Mouse (Mus musculus) limb, embryonic 13.5 days (tissue): ENCODE results near the gene Nsmf. TPM values are rescaled to one million over a fixed set of nuclear protein-coding genes. Genes with fewer than 3 reads are reported as not detected.

Experiments
- ATAC-seq: fragments of 200-750 bp; cut with Nextera tagmentation; 2 replicates; pipeline ENCODE4 v1.8.0; 2017; ENCODE audit warnings: low read depth, moderate number of reproducible peaks, moderate TSS enrichment; ENCODE audit not compliant: low FRiP score
- H3K27ac ChIP-seq: fragments of 300-500 bp; sonication (generic); 2 replicates; pipeline ENCODE4 v1.5.1; 2015; ENCODE audit warnings: inconsistent platforms, mild to moderate bottlenecking, moderate library complexity
- H3K27me3 ChIP-seq: fragments of 300-500 bp; sonication (generic); 2 replicates; pipeline ENCODE4 v1.6.1; 2015; ENCODE audit warnings: mild to moderate bottlenecking, inconsistent platforms
- H3K36me3 ChIP-seq: fragments of 300-500 bp; sonication (generic); 2 replicates; pipeline ENCODE4 v1.6.1; 2015; ENCODE audit warnings: inconsistent platforms, mild to moderate bottlenecking, moderate library complexity
- H3K4me1 ChIP-seq: fragments of 300-500 bp; sonication (generic); 2 replicates; pipeline ENCODE4 v1.6.1; 2015; ENCODE audit warnings: inconsistent platforms
- H3K4me2 ChIP-seq: fragments of 300-500 bp; sonication (generic); replicated peaks from 2 replicates; pipeline ENCODE4 v1.6.1; 2015; ENCODE audit warnings: inconsistent platforms, mild to moderate bottlenecking, moderate library complexity
- H3K4me3 ChIP-seq: fragments of 300-500 bp; sonication (generic); 2 replicates; pipeline ENCODE4 v1.5.1; 2015; ENCODE audit warnings: moderate library complexity, mild to moderate bottlenecking, inconsistent platforms
- H3K9ac ChIP-seq: fragments of 300-500 bp; sonication (generic); 2 replicates; pipeline ENCODE4 v1.6.1; 2015; ENCODE audit warnings: mild to moderate bottlenecking, inconsistent platforms
- H3K9me3 ChIP-seq: fragments of 300-500 bp; sonication (generic); 2 replicates; pipeline ENCODE4 v1.6.1; 2016; ENCODE audit warnings: inconsistent platforms
- WGBS: fragments of 180-500 bp; shearing (Covaris S2); methylation state at CpG from one replicate; pipeline ENCODE4 v1.1.7; 2015; 5-methylcytosine and 5-hydroxymethylcytosine counted together
- polyA plus RNA-seq: library from polyadenylated mRNA; unstranded; fragments of >200 nt; fragmentation: Nextera tagmentation; extraction: Ambion mirVana; gene quantifications from 2 replicates; pipeline ENCODE4 v1.2.1, GENCODE M21; 2015

Nsmf gene
- polyA plus RNA-seq, result 75.9 and 82.9 TPM in 2 replicates

- Histone ChIP-seq H3K27me3 (no peaks in the 10 kb centered on the region), H3K4me1 (peaks cover 11% of the 10 kb centered on the region), H3K4me3 (peak within 1 kb of the TSS; percentile 78), H3K9ac (peak within 1 kb of the TSS; percentile 84), H3K36me3 (peaks cover 37% of the 10 kb centered on the region), H3K27ac (no peak within 1 kb of the TSS), H3K4me2 (peak within 1 kb of the TSS; percentile 79), H3K9me3 (no peaks in the 10 kb centered on the region)
- 6% methylated on average over 47 of the region's 47 CpGs for WGBS
- peak; percentile 88 for ATAC-seq
These were observed at the start of gene Nsmf for GRCm38 (mm10) chr2:25054221-25055067. Gene Nsmf (plus strand): TSS chr2:25054355.

- no peak overlapping the region for H3K9ac ChIP-seq
- no peak for ATAC-seq
These were observed 47.4 kb upstream of the Nsmf start for GRCm38 (mm10) chr2:25006767-25007166.

GRCm38 (mm10) chr2:25008250-25008649 lies 45.9 kb upstream of the Nsmf start:
- Histone ChIP-seq H3K4me1 (no peaks in the 10 kb centered on the region), H3K4me2 (no peak overlapping the region), H3K36me3 (no peaks in the 10 kb centered on the region), H3K27ac (no peak overlapping the region), H3K27me3 (no peaks in the 10 kb centered on the region), H3K9ac (no peak overlapping the region), H3K4me3 (no peak overlapping the region), H3K9me3 (no peaks in the 10 kb centered on the region)
- no peak for ATAC-seq

More at GRCm38 (mm10) chr2:25006767-25007166, 47.4 kb upstream of the Nsmf start:
- WGBS, result 85% methylated on average over 1 of the region's 1 CpGs
- no peaks in the 10 kb centered on the region for H3K27me3 ChIP-seq
- H3K27ac ChIP-seq, result no peak overlapping the region
- no peaks in the 10 kb centered on the region for H3K36me3 ChIP-seq
- H3K9me3 ChIP-seq, result no peaks in the 10 kb centered on the region
- H3K4me3 ChIP-seq, result no peak overlapping the region
- H3K4me1 ChIP-seq, result no peaks in the 10 kb centered on the region
- no peak overlapping the region for H3K4me2 ChIP-seq

GRCm38 (mm10) chr2:25022678-25023077 lies 31.5 kb upstream of the Nsmf start:
- no peaks in the 10 kb centered on the region for H3K36me3 ChIP-seq
- H3K9ac ChIP-seq, result no peak overlapping the region
- H3K9me3 ChIP-seq, result no peaks in the 10 kb centered on the region
- no peak overlapping the region for H3K4me3 ChIP-seq
- no peak for ATAC-seq
- H3K27ac ChIP-seq, result no peak overlapping the region
- H3K4me2 ChIP-seq, result no peak overlapping the region
- WGBS, result 87% methylated on average over 1 of the region's 1 CpGs
- no peaks in the 10 kb centered on the region for H3K4me1 ChIP-seq
- no peaks in the 10 kb centered on the region for H3K27me3 ChIP-seq

GRCm38 (mm10) chr2:25025109-25025508 lies 29.0 kb upstream of the Nsmf start:
- Histone ChIP-seq H3K27ac (no peak overlapping the region), H3K27me3 (no peaks in the 10 kb centered on the region), H3K4me1 (no peaks in the 10 kb centered on the region), H3K9me3 (no peaks in the 10 kb centered on the region), H3K4me3 (no peak overlapping the region), H3K4me2 (no peak overlapping the region), H3K9ac (no peak overlapping the region), H3K36me3 (no peaks in the 10 kb centered on the region)
- 93% methylated on average over 1 of the region's 1 CpGs for WGBS
- no peak for ATAC-seq

GRCm38 (mm10) chr2:25034994-25035393 lies 19.2 kb upstream of the Nsmf start:
- H3K27me3 ChIP-seq, result no peaks in the 10 kb centered on the region
- H3K27ac ChIP-seq, result no peak overlapping the region
- H3K36me3 ChIP-seq, result no peaks in the 10 kb centered on the region
- H3K4me3 ChIP-seq, result no peak overlapping the region
- no peak overlapping the region for H3K4me2 ChIP-seq
- H3K9me3 ChIP-seq, result no peaks in the 10 kb centered on the region
- H3K9ac ChIP-seq, result no peak overlapping the region
- H3K4me1 ChIP-seq, result no peaks in the 10 kb centered on the region
- WGBS, result 92% methylated on average over 4 of the region's 4 CpGs
- ATAC-seq, result no peak

- H3K4me3 ChIP-seq, result no peak overlapping the region
- H3K27me3 ChIP-seq, result no peaks in the 10 kb centered on the region
- no peak overlapping the region for H3K9ac ChIP-seq
- no peak overlapping the region for H3K4me2 ChIP-seq
- 85% methylated on average over 5 of the region's 5 CpGs for WGBS
- no peak overlapping the region for H3K27ac ChIP-seq
- no peaks in the 10 kb centered on the region for H3K4me1 ChIP-seq
- H3K36me3 ChIP-seq, result no peaks in the 10 kb centered on the region
- H3K9me3 ChIP-seq, result no peaks in the 10 kb centered on the region
- ATAC-seq, result no peak
These were observed 14.1 kb upstream of the Nsmf start for GRCm38 (mm10) chr2:25040089-25040488.

GRCm38 (mm10) chr2:25050921-25051320 lies 3.2 kb upstream of the Nsmf start:
- Histone ChIP-seq H3K36me3 (peaks cover 8% of the 10 kb centered on the region; the same call in 1 of the 2 replicates), H3K9me3 (no peaks in the 10 kb centered on the region), H3K27ac (no peak overlapping the region), H3K4me2 (no peak overlapping the region), H3K4me3 (no peak overlapping the region), H3K4me1 (peaks cover 11% of the 10 kb centered on the region), H3K9ac (no peak overlapping the region), H3K27me3 (no peaks in the 10 kb centered on the region)
- 92% methylated on average over 7 of the region's 7 CpGs for WGBS
- no peak for ATAC-seq

- peaks cover 11% of the 10 kb centered on the region for H3K4me1 ChIP-seq
- no peak overlapping the region for H3K9ac ChIP-seq
- no peak overlapping the region for H3K4me3 ChIP-seq
- H3K9me3 ChIP-seq, result no peaks in the 10 kb centered on the region
- no peak for ATAC-seq
- H3K36me3 ChIP-seq, result peaks cover 13% of the 10 kb centered on the region
- no peak overlapping the region for H3K27ac ChIP-seq
- no peaks in the 10 kb centered on the region for H3K27me3 ChIP-seq
- WGBS, result 88% methylated on average over 8 of the region's 8 CpGs
- no peak overlapping the region for H3K4me2 ChIP-seq
These were observed 2.7 kb upstream of the Nsmf start for GRCm38 (mm10) chr2:25051450-25051849.

GRCm38 (mm10) chr2:25053101-25053500 lies 1.1 kb upstream of the Nsmf start:
- no peak overlapping the region for H3K9ac ChIP-seq
- WGBS, result 93% methylated on average over 6 of the region's 6 CpGs
- H3K36me3 ChIP-seq, result peaks cover 24% of the 10 kb centered on the region
- H3K4me1 ChIP-seq, result peaks cover 11% of the 10 kb centered on the region
- no peak overlapping the region for H3K4me2 ChIP-seq
- no peak overlapping the region for H3K27ac ChIP-seq
- no peaks in the 10 kb centered on the region for H3K9me3 ChIP-seq
- ATAC-seq, result no peak
- no peak overlapping the region for H3K4me3 ChIP-seq
- no peaks in the 10 kb centered on the region for H3K27me3 ChIP-seq

- WGBS, result 72% methylated on average over 2 of the region's 2 CpGs
- no peaks in the 10 kb centered on the region for H3K9me3 ChIP-seq
- H3K4me2 ChIP-seq, result peak overlapping the region; percentile 79
- no peak overlapping the region for H3K27ac ChIP-seq
- no peaks in the 10 kb centered on the region for H3K27me3 ChIP-seq
- peaks cover 11% of the 10 kb centered on the region for H3K4me1 ChIP-seq
- peak; percentile 26; the same call in 1 of the 2 replicates for ATAC-seq
- peaks cover 43% of the 10 kb centered on the region for H3K36me3 ChIP-seq
- H3K9ac ChIP-seq, result peak overlapping the region; percentile 84
- H3K4me3 ChIP-seq, result peak overlapping the region; percentile 78
These were observed 882 bp downstream of the Nsmf start for GRCm38 (mm10) chr2:25055068-25055405.

- 91% methylated on average over 21 of the region's 21 CpGs for WGBS
- no peaks in the 10 kb centered on the region for H3K27me3 ChIP-seq
- H3K4me1 ChIP-seq, result peaks cover 11% of the 10 kb centered on the region
- no peaks in the 10 kb centered on the region for H3K9me3 ChIP-seq
- ATAC-seq, result no peak
- peaks cover 48% of the 10 kb centered on the region for H3K36me3 ChIP-seq
- peak overlapping the region; percentile 84 for H3K9ac ChIP-seq
- H3K4me3 ChIP-seq, result peak overlapping the region; percentile 78
- no peak overlapping the region for H3K27ac ChIP-seq
- H3K4me2 ChIP-seq, result peak overlapping the region; percentile 79
These were observed 1.4 kb downstream of the Nsmf start for GRCm38 (mm10) chr2:25055409-25056155.
